Mouse (Mus musculus) kidney, adult 2 months (tissue): ENCODE results near the gene Fra10ac1. TPM values are rescaled to one million over a fixed set of nuclear protein-coding genes. Genes with fewer than 3 reads are reported as not detected.

Experiments
- DNase-seq: peaks from one replicate; pipeline ENCODE4 v3.0.0; 2021
- H3K27ac ChIP-seq: fragments of 200-500 bp; 2 replicates; pipeline ENCODE4 v1.5.1; 2012; ENCODE audit warnings: low read depth, low read length, control low read depth, inconsistent platforms; ENCODE audit not compliant: insufficient read depth
- H3K27me3 ChIP-seq: fragments of 200-500 bp; replicated peaks from 2 replicates; pipeline ENCODE4 v1.6.1; 2012; ENCODE audit warnings: mild to moderate bottlenecking, moderate library complexity, low read length, inconsistent platforms; ENCODE audit not compliant: control insufficient read depth, insufficient read depth
- H3K36me3 ChIP-seq: fragments of 200-500 bp; 2 replicates; pipeline ENCODE4 v1.6.1; 2012; ENCODE audit warnings: mild to moderate bottlenecking, moderate library complexity, low read length, inconsistent platforms; ENCODE audit not compliant: control insufficient read depth, insufficient read depth
- H3K4me1 ChIP-seq: fragments of 200-500 bp; 2 replicates; pipeline ENCODE4 v1.6.1; 2011; ENCODE audit warnings: low read length; ENCODE audit not compliant: control insufficient read depth, insufficient read depth
- H3K4me3 ChIP-seq: fragments of 200-500 bp; 2 replicates; pipeline ENCODE4 v1.5.1; 2011; ENCODE audit warnings: mild to moderate bottlenecking, low read depth, low read length, control low read depth; ENCODE audit not compliant: insufficient read depth
- CTCF ChIP-seq: fragments of 200-500 bp; conservative IDR thresholded peaks from 2 replicates; pipeline ENCODE4 v1.5.1; 2011; ENCODE audit warnings: low read depth, mild to moderate bottlenecking, control low read depth, low read length, moderate library complexity, mixed read lengths; ENCODE audit not compliant: insufficient read depth, insufficient read length
- POLR2A ChIP-seq: fragments of 200-500 bp; IDR thresholded peaks from one replicate; pipeline ENCODE4 v1.6.1; 2011; ENCODE audit warnings: low read depth, low read length, control low read depth
- WGBS: fragments of 180-500 bp; shearing (Covaris S2); methylation state at CpG from one replicate; pipeline ENCODE4 v1.1.7; 2018; 5-methylcytosine and 5-hydroxymethylcytosine counted together
- polyA plus RNA-seq: library from polyadenylated mRNA; depleted of rRNA; stranded (reverse); fragments of >200 nt; gene quantifications from 2 replicates; pipeline ENCODE4 v1.2.3, GENCODE M21; 2012

Gene Fra10ac1
- polyA plus RNA-seq, 1 experiment, result 4.8 TPM

DNA sequence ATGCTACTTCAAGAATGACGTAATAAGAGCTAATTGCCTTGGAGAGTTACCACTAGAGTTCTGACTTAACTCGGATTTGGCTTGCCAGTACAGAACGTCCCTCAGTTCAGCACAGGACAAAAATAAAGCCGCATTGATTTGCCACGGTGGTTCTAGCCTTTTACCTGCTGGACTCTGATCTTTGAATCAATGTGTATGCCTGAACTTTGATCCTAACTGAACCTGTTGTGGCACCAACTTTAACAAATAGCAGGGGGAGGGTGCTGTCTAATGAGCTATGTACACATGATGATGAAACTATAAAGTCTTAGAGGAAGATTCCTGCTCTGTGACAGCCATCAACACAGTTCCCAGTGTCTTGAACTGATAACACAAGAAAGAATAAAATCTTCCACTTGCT, 32.5 kb downstream of the Fra10ac1 start:
- WGBS, result 63% methylated on average over 5 of the region's 5 CpGs
- Histone ChIP-seq H3K36me3 (no peaks in the 10 kb centered on the region; the same call in 1 of the 2 replicates), H3K27me3 (no peaks in the 10 kb centered on the region), H3K4me3 (no peak overlapping the region), H3K4me1 (peaks cover 4% of the 10 kb centered on the region; the same call in 1 of the 2 replicates), H3K27ac (no peak overlapping the region)
- DNase-seq, result peak; percentile 19
- no peak for TF ChIP-seq POLR2A
- no peak for TF ChIP-seq CTCF

DNA sequence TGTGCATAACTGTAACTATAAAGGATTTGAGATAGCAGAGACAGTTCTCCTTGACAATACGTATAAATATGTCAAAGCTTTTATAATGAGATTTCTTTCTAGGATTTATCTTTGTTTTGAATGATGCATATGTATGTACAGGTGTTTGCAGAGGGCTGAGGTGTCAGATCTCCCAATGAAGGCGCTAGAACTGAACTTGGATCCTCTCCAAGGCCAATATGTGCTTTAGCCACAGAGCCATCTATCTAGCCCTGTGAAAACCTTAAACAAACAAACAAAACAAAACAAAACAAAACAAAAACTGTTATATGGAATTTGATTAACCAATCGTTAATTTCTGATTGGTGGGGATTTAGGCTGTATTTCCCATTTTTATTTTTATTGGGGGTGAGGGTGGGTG, 33.4 kb downstream of the Fra10ac1 start:
- no peak overlapping the region for H3K4me3 ChIP-seq
- no peaks in the 10 kb centered on the region for H3K27me3 ChIP-seq
- no peak for TF ChIP-seq POLR2A
- TF ChIP-seq CTCF, result no peak
- H3K27ac ChIP-seq, result no peak overlapping the region
- peaks cover 4% of the 10 kb centered on the region; the same call in 1 of the 2 replicates for H3K4me1 ChIP-seq
- no peaks in the 10 kb centered on the region; the same call in 1 of the 2 replicates for H3K36me3 ChIP-seq
- DNase-seq, result no peak
- 87% methylated on average over 3 of the region's 3 CpGs for WGBS

DNA sequence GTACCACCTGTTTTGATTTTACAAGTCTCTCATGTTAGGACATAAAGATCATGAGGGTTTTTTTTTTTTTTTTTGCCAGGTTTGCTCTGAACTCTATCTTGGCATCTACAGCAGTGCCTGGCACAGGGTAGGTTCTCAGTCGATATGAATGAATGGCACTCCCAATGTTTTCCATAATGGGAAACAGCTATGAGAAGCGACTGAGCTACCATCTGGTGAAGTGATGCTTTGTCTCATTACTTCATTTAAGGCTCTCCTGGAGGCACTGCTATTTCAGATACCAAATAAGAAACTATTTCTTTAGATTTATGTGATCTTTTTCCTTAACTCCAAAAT, 36.6 kb downstream of the Fra10ac1 start:
- no peaks in the 10 kb centered on the region for H3K27me3 ChIP-seq
- 91% methylated on average over 2 of the region's 2 CpGs for WGBS
- TF ChIP-seq POLR2A (no peak), CTCF (no peak)
- DNase-seq, result no peak
- peaks cover 4% of the 10 kb centered on the region; the same call in 1 of the 2 replicates for H3K4me1 ChIP-seq
- H3K27ac ChIP-seq, result no peak overlapping the region
- no peak overlapping the region for H3K4me3 ChIP-seq
- H3K36me3 ChIP-seq, result no peaks in the 10 kb centered on the region; the same call in 1 of the 2 replicates

DNA sequence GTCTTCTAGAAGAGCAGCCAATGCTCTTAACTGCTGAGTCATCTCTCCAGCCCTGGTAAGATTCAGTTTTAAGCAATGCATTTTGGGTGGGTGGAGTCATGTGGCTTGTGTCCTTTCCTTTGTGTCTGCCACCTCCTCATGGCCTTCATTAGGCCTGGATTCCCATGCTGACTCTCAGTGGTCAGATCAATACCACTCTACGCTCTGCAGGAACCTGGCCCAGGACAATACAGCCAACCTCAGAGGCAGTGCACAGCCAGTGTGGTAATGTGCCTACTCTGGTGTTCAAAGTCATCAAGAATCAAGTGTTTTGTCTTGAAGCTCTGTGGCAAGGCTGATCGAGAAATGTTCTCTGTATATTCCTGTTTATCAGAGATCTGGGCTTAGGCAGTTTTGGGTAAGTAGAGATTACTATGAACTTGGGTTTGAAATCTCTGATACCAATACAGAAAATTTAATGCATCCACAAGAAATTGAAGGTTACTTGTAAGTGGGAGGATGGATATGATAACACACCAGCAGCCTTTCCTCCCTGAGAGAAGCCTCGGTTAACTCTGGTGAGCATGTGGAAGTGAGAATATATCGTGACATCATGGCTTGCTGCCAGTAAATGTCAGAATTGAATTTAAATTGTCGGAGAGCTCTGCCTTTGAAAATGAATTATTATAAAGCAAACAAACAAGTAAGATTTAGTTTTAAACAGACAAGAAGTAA, 37.2 kb downstream of the Fra10ac1 start:
- TF ChIP-seq CTCF (no peak), POLR2A (no peak)
- no peak overlapping the region for H3K4me3 ChIP-seq
- no peaks in the 10 kb centered on the region; the same call in 1 of the 2 replicates for H3K36me3 ChIP-seq
- DNase-seq, result no peak
- no peak overlapping the region for H3K27ac ChIP-seq
- WGBS, result 89% methylated on average over 5 of the region's 5 CpGs
- no peaks in the 10 kb centered on the region for H3K27me3 ChIP-seq
- peaks cover 4% of the 10 kb centered on the region; the same call in 1 of the 2 replicates for H3K4me1 ChIP-seq

DNA sequence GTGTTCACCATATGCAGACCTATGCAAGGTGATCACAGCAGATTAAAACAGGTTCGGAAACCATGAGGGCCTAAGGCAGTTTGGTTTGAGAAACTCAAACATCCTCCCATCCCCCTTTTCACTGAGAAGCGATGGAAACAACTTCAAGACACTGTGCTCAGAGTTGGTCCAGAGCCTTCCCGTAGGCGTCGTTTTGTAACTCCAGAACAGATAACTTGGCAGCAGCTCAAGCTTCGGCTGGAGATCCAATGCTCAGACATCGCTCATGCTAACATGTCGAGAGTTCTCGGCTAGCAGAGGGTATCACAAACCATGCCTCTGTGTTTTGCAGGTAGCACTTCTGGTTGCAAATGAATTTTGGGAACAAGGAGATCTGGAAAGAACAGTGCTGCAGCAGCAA, 44.3 kb downstream of the Fra10ac1 start:
- Histone ChIP-seq H3K4me1 (no peaks in the 10 kb centered on the region), H3K27ac (no peak overlapping the region)

DNA sequence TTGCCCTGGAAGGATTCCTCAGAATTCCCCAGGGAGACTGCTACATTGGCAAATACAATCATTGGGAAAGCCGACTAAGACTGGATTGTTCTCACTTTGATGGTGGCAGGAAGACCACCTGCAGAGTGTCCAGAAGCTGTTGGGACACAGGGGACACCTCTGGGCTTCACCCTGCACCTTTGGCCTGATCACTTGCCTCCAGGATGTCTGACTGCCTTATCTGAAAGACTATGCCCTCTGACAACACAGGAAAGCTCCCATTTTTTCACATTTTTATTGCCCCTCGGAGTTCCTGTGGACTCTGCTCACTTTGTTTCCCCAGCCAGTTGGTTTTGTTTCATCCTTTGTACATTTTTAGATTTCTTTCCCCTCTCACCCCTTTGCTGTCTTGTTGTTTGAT, 59.3 kb downstream of the Fra10ac1 start:
- H3K4me1 ChIP-seq, result no peaks in the 10 kb centered on the region
- TF ChIP-seq CTCF (no peak), POLR2A (no peak)
- no peaks in the 10 kb centered on the region for H3K36me3 ChIP-seq
- H3K27me3 ChIP-seq, result no peaks in the 10 kb centered on the region
- H3K27ac ChIP-seq, result no peak overlapping the region
- WGBS, result 49% methylated on average over 2 of the region's 2 CpGs
- H3K4me3 ChIP-seq, result no peak overlapping the region
- no peak for DNase-seq

More for the DNA sequence above, 44.3 kb downstream of the Fra10ac1 start:
- H3K36me3 ChIP-seq, result no peaks in the 10 kb centered on the region; the same call in 1 of the 2 replicates
- no peak for TF ChIP-seq POLR2A
- no peak for TF ChIP-seq CTCF
- DNase-seq, result no peak
- 92% methylated on average over 9 of the region's 9 CpGs for WGBS
- H3K4me3 ChIP-seq, result no peak overlapping the region
- H3K27me3 ChIP-seq, result no peaks in the 10 kb centered on the region

DNA sequence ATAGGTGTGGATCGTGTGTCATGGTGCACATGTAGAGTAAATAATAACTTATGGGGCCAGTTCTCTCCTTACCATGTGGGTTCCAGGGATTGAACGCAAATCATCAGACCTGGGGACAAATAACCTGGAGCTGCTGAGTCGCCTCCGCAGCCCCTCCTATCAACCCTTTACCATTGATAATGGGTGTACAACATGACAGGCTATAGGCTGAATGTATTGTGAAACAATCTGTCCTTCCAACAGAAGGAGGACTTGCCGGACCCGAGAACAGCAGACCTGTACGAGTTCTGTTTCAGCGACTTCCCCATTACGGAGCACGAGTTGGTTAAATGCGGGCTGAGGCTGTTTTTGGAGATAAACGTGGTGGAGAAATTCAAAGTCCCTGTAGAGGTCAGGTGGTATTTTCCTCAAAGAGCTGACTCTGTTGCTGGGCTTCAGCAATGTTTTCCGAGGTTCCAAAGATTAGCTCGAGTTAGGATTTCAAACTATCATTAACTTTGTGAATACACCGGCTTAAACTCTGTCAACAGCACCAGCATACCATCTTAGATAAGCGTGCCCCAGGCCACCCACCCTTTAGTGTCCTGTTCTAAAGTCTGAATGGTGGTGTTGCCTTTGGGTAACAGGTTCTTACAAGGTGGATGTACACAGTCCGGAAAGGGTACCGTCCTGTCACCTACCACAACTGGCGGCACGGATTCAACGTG, 62.2 kb downstream of the Fra10ac1 start:
- TF ChIP-seq POLR2A (no peak), CTCF (no peak)
- no peak for DNase-seq

More for the DNA sequence above, 62.2 kb downstream of the Fra10ac1 start:
- Histone ChIP-seq H3K27ac (no peak overlapping the region), H3K27me3 (no peaks in the 10 kb centered on the region), H3K36me3 (no peaks in the 10 kb centered on the region), H3K4me1 (no peaks in the 10 kb centered on the region), H3K4me3 (no peak overlapping the region)
- 79% methylated on average over 21 of the region's 21 CpGs for WGBS
